Mouse (Mus musculus): ENCODE measurements around the gene Ttc9.

The Ttc9 gene

GRCm38 (mm10) chr12:81658086-81658485, 27.0 kb downstream of the Ttc9 start:
- no peak for DNase-seq (ENCODE audit: low spot score)

- DNase-seq (ENCODE audit: low spot score) = no peak
Measured at GRCm38 (mm10) chr12:81662076-81662475, 31.0 kb downstream of the Ttc9 start.

- no peak for DNase-seq (ENCODE audit: low spot score)
Measured at GRCm38 (mm10) chr12:81663116-81663515, 32.1 kb downstream of the Ttc9 start.

- DNase-seq (ENCODE audit: low spot score) = no peak
Measured at GRCm38 (mm10) chr12:81663906-81664305, 32.9 kb downstream of the Ttc9 start.

- DNase-seq (ENCODE audit: low spot score) = no peak
Measured at GRCm38 (mm10) chr12:81668406-81668805, 37.4 kb downstream of the Ttc9 start.

- no peak for DNase-seq (ENCODE audit: low spot score)
Measured at GRCm38 (mm10) chr12:81675557-81675956, 44.5 kb downstream of the Ttc9 start.

- DNase-seq (ENCODE audit: low spot score) = no peak
Measured at GRCm38 (mm10) chr12:81679807-81680529, 48.9 kb downstream of the Ttc9 start.

- no peak for DNase-seq (ENCODE audit: low spot score)
Measured at GRCm38 (mm10) chr12:81683395-81683794, 52.3 kb downstream of the Ttc9 start.

- no peak for DNase-seq (ENCODE audit: low spot score)
Measured at GRCm38 (mm10) chr12:81684096-81684495, 53.0 kb downstream of the Ttc9 start.

GRCm38 (mm10) chr12:81685981-81686380, 54.9 kb downstream of the Ttc9 start:
- peak; percentile 26 for DNase-seq (ENCODE audit: low spot score)

- peak; percentile 62 for DNase-seq (ENCODE audit: low spot score)
Measured at GRCm38 (mm10) chr12:81686406-81687117, 55.5 kb downstream of the Ttc9 start.

- no peak for DNase-seq (ENCODE audit: low spot score)
Measured at GRCm38 (mm10) chr12:81687873-81688272, 56.8 kb downstream of the Ttc9 start.

GRCm38 (mm10) chr12:81688537-81688936, 57.5 kb downstream of the Ttc9 start:
- DNase-seq (ENCODE audit: low spot score) = no peak

GRCm38 (mm10) chr12:81689505-81690056, 58.5 kb downstream of the Ttc9 start:
- peak; percentile 67 for DNase-seq (ENCODE audit: low spot score)

GRCm38 (mm10) chr12:81690111-81690510, 59.1 kb downstream of the Ttc9 start:
- DNase-seq (ENCODE audit: low spot score) = no peak

GRCm38 (mm10) chr12:81690751-81691150, 59.7 kb downstream of the Ttc9 start:
- no peak for DNase-seq (ENCODE audit: low spot score)

- DNase-seq (ENCODE audit: low spot score) = no peak
Measured at GRCm38 (mm10) chr12:81691177-81691730, 60.2 kb downstream of the Ttc9 start.

- DNase-seq (ENCODE audit: low spot score) = peak; percentile 26
Measured at GRCm38 (mm10) chr12:81698011-81698410, 67.0 kb downstream of the Ttc9 start.

GRCm38 (mm10) chr12:81702903-81703302, 71.9 kb downstream of the Ttc9 start:
- peak; percentile 80 for DNase-seq (ENCODE audit: low spot score)

- no peak for DNase-seq (ENCODE audit: low spot score)
Measured at GRCm38 (mm10) chr12:81712618-81713017, 81.6 kb downstream of the Ttc9 start.

Data from retina, embryonic 14.5 days (tissue).